Mouse (Mus musculus) heart, embryonic 14.5 days (tissue): ENCODE results near the gene Arhgap25. TPM values are rescaled to one million over a fixed set of nuclear protein-coding genes. Genes with fewer than 3 reads are reported as not detected.
"Not testable (repeated sequence)": the region's sequence is repeated elsewhere in the genome, so short reads cannot be mapped to it uniquely, and the experiment has no call there.

Source experiments
- ATAC-seq: fragments of 200-750 bp; cut with Nextera tagmentation; 2 replicates; pipeline ENCODE4 v1.8.0; 2017; ENCODE audit warnings: low read depth, moderate TSS enrichment; ENCODE audit not compliant: insufficient number of reproducible peaks, insufficient read depth, low FRiP score
- H3K27ac ChIP-seq, 2 experiments: fragments of 200-500 bp in 1 of 2; fragments of 300-500 bp in 1 of 2; sonication (generic) in 1 of 2; replicated peaks in 1 of 2; 2 replicates each; pipeline ENCODE4 v1.5.1; 2012 to 2014; ENCODE audit warnings: low read depth in 2 of 2, low read length in 2 of 2, control low read depth in 1 of 2, mild to moderate bottlenecking in 1 of 2, mixed read lengths in 1 of 2; ENCODE audit not compliant: control insufficient read depth in 1 of 2, insufficient read depth in 1 of 2
- H3K27me3 ChIP-seq: fragments of 300-500 bp; sonication (generic); 2 replicates; pipeline ENCODE4 v1.6.1; 2014; ENCODE audit warnings: mild to moderate bottlenecking, low read length, control low read depth; ENCODE audit not compliant: control insufficient read depth, insufficient read depth
- H3K36me3 ChIP-seq: fragments of 300-500 bp; sonication (generic); 2 replicates; pipeline ENCODE4 v1.6.1; 2014; ENCODE audit warnings: mild to moderate bottlenecking, control low read depth, low read length, mixed read lengths; ENCODE audit not compliant: control insufficient read depth, insufficient read depth
- H3K4me1 ChIP-seq, 2 experiments: fragments of 200-500 bp in 1 of 2; fragments of 300-500 bp in 1 of 2; sonication (generic) in 1 of 2; 2 replicates each; pipeline ENCODE4 v1.6.1; 2012 to 2014; ENCODE audit warnings: low read length in 2 of 2, control low read depth in 1 of 2, mixed read lengths in 1 of 2; ENCODE audit not compliant: control insufficient read depth in 2 of 2, insufficient read depth in 2 of 2
- H3K4me2 ChIP-seq: fragments of 300-500 bp; sonication (generic); 2 replicates; pipeline ENCODE4 v1.6.1; 2014; ENCODE audit warnings: mild to moderate bottlenecking, low read length
- H3K4me3 ChIP-seq, 2 experiments: fragments of 200-500 bp in 1 of 2; fragments of 300-500 bp in 1 of 2; sonication (generic) in 1 of 2; 2 replicates each; pipeline ENCODE4 v1.5.1; 2012 to 2014; ENCODE audit warnings: low read length in 2 of 2, mild to moderate bottlenecking in 2 of 2, control low read depth in 1 of 2, low read depth in 1 of 2, moderate library complexity in 1 of 2; ENCODE audit not compliant: control insufficient read depth in 1 of 2, insufficient read depth in 1 of 2
- H3K9ac ChIP-seq: fragments of 300-500 bp; sonication (generic); 2 replicates; pipeline ENCODE4 v1.6.1; 2014; ENCODE audit warnings: mild to moderate bottlenecking, low read length
- H3K9me3 ChIP-seq: fragments of 300-500 bp; sonication (generic); 2 replicates; pipeline ENCODE4 v1.6.1; 2016; ENCODE audit warnings: low read length, control low read depth; ENCODE audit not compliant: control insufficient read depth
- WGBS: fragments of 180-500 bp; shearing (Covaris S2); extraction: QIAGEN DNeasy Blood & Tissue Kit; methylation state at CpG from one replicate; pipeline ENCODE4 v1.1.7; 2014; 5-methylcytosine and 5-hydroxymethylcytosine counted together
- polyA plus RNA-seq: library from polyadenylated mRNA; unstranded; fragments of >200 nt; fragmentation: Nextera tagmentation; extraction: Ambion mirVana; gene quantifications from 2 replicates; pipeline ENCODE4 v1.2.1, GENCODE M21; 2014

Arhgap25 gene
- polyA plus RNA-seq, 1 experiment from 2014 or later: 3.9 TPM

- no peak for ATAC-seq
- H3K9me3 ChIP-seq: peaks cover 7% of the 10 kb centered on the region; the same call in 1 of the 2 replicates
- H3K27ac ChIP-seq: no peak overlapping the region
- no peak overlapping the region for H3K4me3 ChIP-seq
- H3K9ac ChIP-seq: no peak overlapping the region
- H3K27me3 ChIP-seq: peaks cover 10% of the 10 kb centered on the region; the same call in 1 of the 2 replicates
- H3K36me3 ChIP-seq: no peaks in the 10 kb centered on the region
- peaks cover 0 to 1% of the 10 kb centered on the region in 2 experiments; a peak in 1 of 4 replicates for H3K4me1 ChIP-seq
- H3K4me2 ChIP-seq: no peak overlapping the region
- WGBS: 79% methylated on average over 3 of the region's 3 CpGs
These were observed 49.2 kb downstream of the Arhgap25 start for GRCm38 (mm10) chr6:87483900-87484289.

- peaks cover 0 to 3% of the 10 kb centered on the region in 2 experiments; a peak in 1 of 4 replicates for H3K4me1 ChIP-seq
- peaks cover 7% of the 10 kb centered on the region; the same call in 1 of the 2 replicates for H3K9me3 ChIP-seq
- 69% methylated on average over 12 of the region's 12 CpGs for WGBS
- ATAC-seq: no peak
- H3K36me3 ChIP-seq: no peaks in the 10 kb centered on the region
- peaks cover 10% of the 10 kb centered on the region; the same call in 1 of the 2 replicates for H3K27me3 ChIP-seq
- no peak overlapping the region for H3K4me2 ChIP-seq
- no peak overlapping the region for H3K9ac ChIP-seq
- no peak overlapping the region for H3K27ac ChIP-seq
- no peak overlapping the region for H3K4me3 ChIP-seq
These were observed 49.7 kb downstream of the Arhgap25 start for GRCm38 (mm10) chr6:87483224-87483899.

- H3K4me3 ChIP-seq: no peak overlapping the region
- no peak overlapping the region for H3K4me2 ChIP-seq
- 33% methylated on average over 5 of the region's 5 CpGs for WGBS
- H3K9me3 ChIP-seq: peaks cover 7% of the 10 kb centered on the region; the same call in 1 of the 2 replicates
- no peak for ATAC-seq
- peaks cover 0 to 3% of the 10 kb centered on the region in 2 experiments; a peak in 1 of 4 replicates for H3K4me1 ChIP-seq
- no peak overlapping the region for H3K27ac ChIP-seq
- H3K9ac ChIP-seq: no peak overlapping the region
- no peaks in the 10 kb centered on the region for H3K36me3 ChIP-seq
- H3K27me3 ChIP-seq: peaks cover 10% of the 10 kb centered on the region; the same call in 1 of the 2 replicates
These were observed 53.6 kb downstream of the Arhgap25 start for GRCm38 (mm10) chr6:87479291-87479999.

GRCm38 (mm10) chr6:87478847-87479246 lies 54.2 kb downstream of the Arhgap25 start:
- 30% methylated on average over 4 of the region's 4 CpGs for WGBS
- no peak overlapping the region for H3K4me3 ChIP-seq

GRCm38 (mm10) chr6:87475223-87475622 lies 57.8 kb downstream of the Arhgap25 start:
- Histone ChIP-seq H3K27ac (no peak overlapping the region), H3K9ac (no peak overlapping the region), H3K4me1 (peaks cover 0 to 3% of the 10 kb centered on the region in 2 experiments; a peak in 1 of 4 replicates), H3K4me3 (no peak overlapping the region), H3K4me2 (no peak overlapping the region), H3K9me3 (no peaks in the 10 kb centered on the region), H3K27me3 (0 out of 2 replicates have a peak, but pooled peaks cover 4% of the 10 kb centered on the region), H3K36me3 (no peaks in the 10 kb centered on the region)
- no peak for ATAC-seq
- 86% methylated on average over 5 of the region's 5 CpGs for WGBS

More at GRCm38 (mm10) chr6:87478847-87479246, 54.2 kb downstream of the Arhgap25 start:
- no peak for ATAC-seq
- Histone ChIP-seq H3K4me2 (no peak overlapping the region), H3K9ac (no peak overlapping the region), H3K27me3 (peaks cover 10% of the 10 kb centered on the region; the same call in 1 of the 2 replicates), H3K27ac (no peak overlapping the region), H3K4me1 (peaks cover 0 to 3% of the 10 kb centered on the region in 2 experiments; a peak in 1 of 4 replicates), H3K36me3 (no peaks in the 10 kb centered on the region), H3K9me3 (peaks cover 7% of the 10 kb centered on the region; the same call in 1 of the 2 replicates)

- H3K4me1 ChIP-seq: peaks cover 3 to 13% of the 10 kb centered on the region in 2 experiments; a peak in 3 of 4 replicates
- H3K27ac ChIP-seq, H3K36me3 ChIP-seq, H3K4me2 ChIP-seq, H3K9ac ChIP-seq, H3K4me3 ChIP-seq, H3K9me3 ChIP-seq, ATAC-seq: not testable (repeated sequence)
- WGBS: 95% methylated on average over 12 of the region's 12 CpGs
- H3K27me3 ChIP-seq: 0 out of 2 replicates have a peak, but pooled peaks cover 10% of the 10 kb centered on the region
These were observed 63.0 kb downstream of the Arhgap25 start for GRCm38 (mm10) chr6:87470098-87470497.

- WGBS: 37% methylated on average over 10 of the region's 10 CpGs
- Histone ChIP-seq H3K9me3 (no peaks in the 10 kb centered on the region), H3K27ac (no peak overlapping the region; a peak in 1 of 4 replicates), H3K4me2 (no peak overlapping the region), H3K4me3 (no peak overlapping the region), H3K4me1 (peaks cover 3 to 13% of the 10 kb centered on the region in 2 experiments; a peak in 3 of 4 replicates), H3K36me3 (no peaks in the 10 kb centered on the region), H3K27me3 (peaks cover 26% of the 10 kb centered on the region; the same call in 1 of the 2 replicates), H3K9ac (no peak overlapping the region)
- no peak for ATAC-seq
These were observed 64.7 kb downstream of the Arhgap25 start for GRCm38 (mm10) chr6:87468372-87468771.
